In genomic region chr17:11926865-11927386, GRCm38 (mm10) we compare ENCODE assay signal across 14 mouse cellular contexts.
DNase-seq lines count a peak whose midpoint lies in the region; ATAC-seq lines count a peak whose summit lies in the region.
"Had no signal": no experiment of that assay in that cellular context is flagged by ENCODE, and none has a peak within 500 bp of the region (broad histone marks: within the 10 kb centered on the region; RNA-seq: fewer than 3 reads in every experiment).

No protein-coding gene starts in this region.

- H3K9ac ChIP-seq in hindbrain, embryonic 13.5 days: peak overlapping the region; percentile 24; the same call in 1 of the 2 replicates
- H3K9ac ChIP-seq in hindbrain, embryonic 11.5 days (ENCODE audit: low read depth, low read length): no peak overlapping the region
- no peak overlapping the region for H3K9ac ChIP-seq in forebrain, embryonic 13.5 days
- no peak overlapping the region for H3K9ac ChIP-seq in kidney, embryonic 14.5 days (ENCODE audit: low read depth, low read length)
- H3K9ac ChIP-seq in midbrain, embryonic 15.5 days: no peak overlapping the region
- H3K9ac ChIP-seq: liver, postnatal 0 days had no signal

- H3K4me3 ChIP-seq in hindbrain, embryonic 13.5 days: no peak overlapping the region
- no peak overlapping the region for H3K4me3 ChIP-seq in hindbrain, embryonic 11.5 days (ENCODE audit: low read depth, low read length)
- H3K4me3 ChIP-seq in forebrain, embryonic 13.5 days: no peak overlapping the region
- no peak overlapping the region for H3K4me3 ChIP-seq in kidney, embryonic 14.5 days (ENCODE audit: low read length)
- H3K4me3 ChIP-seq in midbrain, embryonic 15.5 days: no peak overlapping the region
- H3K4me3 ChIP-seq: left cerebral cortex, adult 2 months had no signal

- H3K27me3 ChIP-seq in hindbrain, embryonic 13.5 days: 0 out of 2 replicates have a peak, but pooled peaks cover 2% of the 10 kb centered on the region
- H3K27me3 ChIP-seq in hindbrain, embryonic 11.5 days (ENCODE audit: control insufficient read depth, insufficient read depth, low read length): no peaks in the 10 kb centered on the region
- no peaks in the 10 kb centered on the region for H3K27me3 ChIP-seq in forebrain, embryonic 13.5 days
- no peaks in the 10 kb centered on the region for H3K27me3 ChIP-seq in kidney, embryonic 14.5 days (ENCODE audit: control insufficient read depth, insufficient read depth, low read length)
- no peaks in the 10 kb centered on the region for H3K27me3 ChIP-seq in midbrain, embryonic 15.5 days (replicated peaks)

- H3K4me1 ChIP-seq in hindbrain, embryonic 13.5 days (replicated peaks): peaks cover 9% of the 10 kb centered on the region; the same call in 1 of the 2 replicates
- H3K4me1 ChIP-seq in hindbrain, embryonic 11.5 days (replicated peaks; ENCODE audit: control insufficient read depth, insufficient read depth, low read length): no peaks in the 10 kb centered on the region
- peaks cover 18% of the 10 kb centered on the region for H3K4me1 ChIP-seq in forebrain, embryonic 13.5 days
- no peaks in the 10 kb centered on the region for H3K4me1 ChIP-seq in kidney, embryonic 14.5 days (ENCODE audit: control insufficient read depth, insufficient read depth, low read length)
- peaks cover 8% of the 10 kb centered on the region; the same call in 1 of the 2 replicates for H3K4me1 ChIP-seq in midbrain, embryonic 15.5 days

- H3K4me2 ChIP-seq in hindbrain, embryonic 13.5 days: no peak overlapping the region
- H3K4me2 ChIP-seq in hindbrain, embryonic 11.5 days (replicated peaks; ENCODE audit: low read depth, low read length): no peak overlapping the region
- H3K4me2 ChIP-seq in forebrain, embryonic 13.5 days: peak overlapping the region; percentile 42
- H3K4me2 ChIP-seq in kidney, embryonic 14.5 days (replicated peaks; ENCODE audit: low read depth, low read length): peak overlapping the region; percentile 5; the same call in 1 of the 2 replicates
- H3K4me2 ChIP-seq in midbrain, embryonic 15.5 days: no peak overlapping the region

- H3K9me3 ChIP-seq in hindbrain, embryonic 13.5 days: no peaks in the 10 kb centered on the region
- H3K9me3 ChIP-seq in hindbrain, embryonic 11.5 days (ENCODE audit: control insufficient read depth, low read length): no peaks in the 10 kb centered on the region
- H3K9me3 ChIP-seq in forebrain, embryonic 13.5 days (replicated peaks): no peaks in the 10 kb centered on the region
- no peaks in the 10 kb centered on the region for H3K9me3 ChIP-seq in kidney, embryonic 14.5 days (ENCODE audit: control insufficient read depth, low read length)
- H3K9me3 ChIP-seq in midbrain, embryonic 15.5 days: no peaks in the 10 kb centered on the region

- no peak for DNase-seq in hindbrain, embryonic 11.5 days (ENCODE audit: low spot score)
- no peak for DNase-seq in right cerebral cortex, postnatal 36 days (ENCODE audit: low spot score in 2 of 2)
- no peak for DNase-seq in adrenal gland, postnatal 14 days
- DNase-seq in right cerebral cortex, postnatal 14 days: no peak
- DNase-seq: gastrocnemius, postnatal 25 days; heart, postnatal 14 days; liver, postnatal 0 days; right cerebral cortex, adult 18-20 months had no signal

- WGBS in hindbrain, embryonic 13.5 days: 37% methylated on average over 11 of the region's 11 CpGs
- WGBS in hindbrain, embryonic 11.5 days: 45% methylated on average over 11 of the region's 11 CpGs
- WGBS in forebrain, embryonic 13.5 days: 10% methylated on average over 11 of the region's 11 CpGs
- WGBS in kidney, embryonic 14.5 days: 34% methylated on average over 11 of the region's 11 CpGs
- WGBS in midbrain, embryonic 15.5 days: 35% methylated on average over 11 of the region's 11 CpGs

- no peak for ATAC-seq in hindbrain, embryonic 13.5 days (ENCODE audit: low FRiP score)
- ATAC-seq in hindbrain, embryonic 11.5 days (ENCODE audit: low FRiP score): no peak
- ATAC-seq in forebrain, embryonic 13.5 days: peak; percentile 70; the same call in 1 of the 2 replicates
- no peak for ATAC-seq in kidney, embryonic 14.5 days (ENCODE audit: low FRiP score, low TSS enrichment)
- ATAC-seq in midbrain, embryonic 15.5 days (replicated peaks): no peak
- ATAC-seq: liver, postnatal 0 days had no signal

- H3K27ac ChIP-seq in hindbrain, embryonic 13.5 days: peak overlapping the region; percentile 73
- no peak overlapping the region for H3K27ac ChIP-seq in hindbrain, embryonic 11.5 days (ENCODE audit: low read depth, low read length)
- H3K27ac ChIP-seq in forebrain, embryonic 13.5 days: peak overlapping the region; percentile 31
- no peak overlapping the region for H3K27ac ChIP-seq in kidney, embryonic 14.5 days (ENCODE audit: low read depth, low read length)
- peak overlapping the region; percentile 27; the same call in 1 of the 2 replicates for H3K27ac ChIP-seq in midbrain, embryonic 15.5 days
- H3K27ac ChIP-seq: left cerebral cortex, adult 2 months; stomach, postnatal 0 days had no signal

- no peaks in the 10 kb centered on the region for H3K36me3 ChIP-seq in hindbrain, embryonic 13.5 days
- no peaks in the 10 kb centered on the region for H3K36me3 ChIP-seq in hindbrain, embryonic 11.5 days (ENCODE audit: control insufficient read depth, insufficient read depth, low read length)
- no peaks in the 10 kb centered on the region for H3K36me3 ChIP-seq in forebrain, embryonic 13.5 days (ENCODE audit: poor library complexity, severe bottlenecking)
- no peaks in the 10 kb centered on the region for H3K36me3 ChIP-seq in kidney, embryonic 14.5 days (ENCODE audit: control insufficient read depth, insufficient read depth, low read length)
- no peaks in the 10 kb centered on the region for H3K36me3 ChIP-seq in midbrain, embryonic 15.5 days (replicated peaks)

Comparison
In these comparisons a context has a peak if more than half of its experiments do, and no peak if none do; other contexts are left out.
1. H3K27ac ChIP-seq: peak in hindbrain, embryonic 13.5 days (single experiment), forebrain, embryonic 13.5 days (single experiment) and midbrain, embryonic 15.5 days (single experiment); none in hindbrain, embryonic 11.5 days (single experiment) and kidney, embryonic 14.5 days (single experiment).
2. H3K4me2 ChIP-seq: peak in forebrain, embryonic 13.5 days (single experiment) and kidney, embryonic 14.5 days (single experiment); none in hindbrain, embryonic 13.5 days (single experiment), hindbrain, embryonic 11.5 days (single experiment) and midbrain, embryonic 15.5 days (single experiment).